Mouse (Mus musculus) megakaryocyte, adult 5-6 weeks (primary cell): ENCODE data around the gene Nolc1. TPM values are rescaled to one million over a fixed set of nuclear protein-coding genes. Genes with fewer than 3 reads are reported as not detected.

Experiments used
- total RNA-seq, 2 experiments: library from RNA; stranded (forward) in 1 of 2; stranded (reverse) in 1 of 2; fragments of 153-499, 151-499 nt in 1 of 2; fragments of 221-1000, 200-1000 nt in 1 of 2; gene quantifications; 2 replicates each; pipeline versions ENCODE4 v1.2.3 to v1.2.4; 2015 to 2017

The Nolc1 gene
- total RNA-seq, 2 experiments from 2014 or later = 16.4 to 36.8 TPM

Other genes starting within 250 kb of the Nolc1 start
- 12.8 and 15.6 TPM in 2 replicates for gene Armh3, start 77.4 kb upstream of the Nolc1 start, total RNA-seq (2015)
- gene Armh3, start 77.4 kb upstream of the Nolc1 start, total RNA-seq (2017) = 6.6 and 8.5 TPM in 2 replicates
- gene Hps6, start 72.4 kb upstream of the Nolc1 start, total RNA-seq (2015) = 1.2 and 1.7 TPM in 2 replicates
- 6.6 and 6.8 TPM in 2 replicates for gene Hps6, start 72.4 kb upstream of the Nolc1 start, total RNA-seq (2017)
- gene Pprc1, start 31.0 kb upstream of the Nolc1 start, total RNA-seq (2015) = 14.1 and 30.8 TPM in 2 replicates
- 8.6 and 11.5 TPM in 2 replicates for gene Pprc1, start 31.0 kb upstream of the Nolc1 start, total RNA-seq (2017)
- 48.8 and 54.5 TPM in 2 replicates for gene Ldb1, start 30.6 kb upstream of the Nolc1 start, total RNA-seq (2015)
- 60.2 and 60.8 TPM in 2 replicates for gene Ldb1, start 30.6 kb upstream of the Nolc1 start, total RNA-seq (2017)
- gene Elovl3, start 56.0 kb downstream of the Nolc1 start, total RNA-seq (2015) = not detected in 2 replicates
- gene Elovl3, start 56.0 kb downstream of the Nolc1 start, total RNA-seq (2017) = not detected in 2 replicates
- gene Pitx3, start 72.5 kb downstream of the Nolc1 start, total RNA-seq (2015) = not detected in 2 replicates
- not detected in 2 replicates for gene Pitx3, start 72.5 kb downstream of the Nolc1 start, total RNA-seq (2017)
- 28.2 and 36.0 TPM in 2 replicates for gene Gbf1, start 76.6 kb downstream of the Nolc1 start, total RNA-seq (2015)
- gene Gbf1, start 76.6 kb downstream of the Nolc1 start, total RNA-seq (2017) = 27.0 and 38.8 TPM in 2 replicates
- 8.1 and 10.0 TPM in 2 replicates for gene Nfkb2, start 228.5 kb downstream of the Nolc1 start, total RNA-seq (2015)
- 14.6 and 20.3 TPM in 2 replicates for gene Nfkb2, start 228.5 kb downstream of the Nolc1 start, total RNA-seq (2017)